Mouse (Mus musculus) cortical plate, adult 2 months (tissue): ENCODE data around the gene Olfr20. TPM values are rescaled to one million over a fixed set of nuclear protein-coding genes. Genes with fewer than 3 reads are reported as not detected.
"Not testable (repeated sequence)": the region's sequence is repeated elsewhere in the genome, so short reads cannot be mapped to it uniquely, and the experiment has no call there.

Source experiments
- H3K27ac ChIP-seq: fragments of 200-500 bp; 2 replicates; pipeline ENCODE4 v1.5.1; 2012; ENCODE audit warnings: low read length, control low read depth, inconsistent platforms; ENCODE audit not compliant: insufficient read depth
- H3K4me1 ChIP-seq: fragments of 200-500 bp; 2 replicates; pipeline ENCODE4 v1.6.1; 2011; ENCODE audit warnings: low read length; ENCODE audit not compliant: control insufficient read depth, insufficient read depth
- H3K4me3 ChIP-seq: fragments of 200-500 bp; 2 replicates; pipeline ENCODE4 v1.5.1; 2011; ENCODE audit warnings: mild to moderate bottlenecking, low read length, control low read depth; ENCODE audit not compliant: insufficient read depth
- CTCF ChIP-seq: fragments of 200-500 bp; IDR thresholded peaks from 2 replicates; pipeline ENCODE4 v1.5.1; 2011; ENCODE audit warnings: mild to moderate bottlenecking, control low read depth, low read length; ENCODE audit not compliant: insufficient read depth; ENCODE audit errors: extremely low read depth
- POLR2A ChIP-seq: fragments of 200-500 bp; IDR thresholded peaks from 2 replicates; pipeline ENCODE4 v1.6.1; 2011; ENCODE audit warnings: mild to moderate bottlenecking, low read length, control low read depth; ENCODE audit not compliant: insufficient read depth; ENCODE audit errors: extremely low read depth
- polyA plus RNA-seq: library from polyadenylated mRNA; depleted of rRNA; stranded (reverse); fragments of >200 nt; gene quantifications from 2 replicates; pipeline ENCODE4 v1.2.3, GENCODE M21; 2012; rRNA removed

Gene Olfr20
- polyA plus RNA-seq, result not detected in 2 replicates

GRCm38 (mm10) chr11:73350483-73350882, at the start of gene Olfr20:
Olfr20 (plus strand) TSS chr11:73350783.
- TF ChIP-seq POLR2A (no peak), CTCF (no peak)
- H3K4me1 ChIP-seq, result no peaks in the 10 kb centered on the region
- no peak within 1 kb of the TSS for H3K4me3 ChIP-seq
- no peak within 1 kb of the TSS for H3K27ac ChIP-seq

- Histone ChIP-seq H3K4me1 (no peaks in the 10 kb centered on the region), H3K4me3 (no peak overlapping the region), H3K27ac (peak overlapping the region; percentile 81; the same call in 1 of the 2 replicates)
- TF ChIP-seq CTCF, result no peak
Measured at GRCm38 (mm10) chr11:73303123-73303522, 47.5 kb upstream of the Olfr20 start.

- Histone ChIP-seq H3K4me1 (no peaks in the 10 kb centered on the region), H3K4me3 (no peak overlapping the region), H3K27ac (no peak overlapping the region)
- TF ChIP-seq POLR2A (no peak), CTCF (no peak)
Measured at GRCm38 (mm10) chr11:73315961-73316360, 34.6 kb upstream of the Olfr20 start.

- not testable (repeated sequence) for H3K4me1 ChIP-seq, H3K27ac ChIP-seq, H3K4me3 ChIP-seq
Measured at GRCm38 (mm10) chr11:73318581-73318980, 32.0 kb upstream of the Olfr20 start.

- not testable (repeated sequence) for H3K27ac ChIP-seq, H3K4me1 ChIP-seq, H3K4me3 ChIP-seq
Measured at GRCm38 (mm10) chr11:73321064-73321463, 29.5 kb upstream of the Olfr20 start.

GRCm38 (mm10) chr11:73323906-73324830, 26.4 kb upstream of the Olfr20 start:
- peak overlapping the region; percentile 30 for H3K4me3 ChIP-seq
- H3K27ac ChIP-seq, result peak overlapping the region; percentile 73; the same call in 1 of the 2 replicates
- no peaks in the 10 kb centered on the region for H3K4me1 ChIP-seq
- no peak for TF ChIP-seq CTCF
- no peak for TF ChIP-seq POLR2A

GRCm38 (mm10) chr11:73326485-73326886, 24.1 kb upstream of the Olfr20 start:
- Histone ChIP-seq H3K4me1 (no peaks in the 10 kb centered on the region), H3K4me3 (no peak overlapping the region), H3K27ac (no peak overlapping the region)
- TF ChIP-seq CTCF (no peak), POLR2A (no peak)

- Histone ChIP-seq H3K4me1 (no peaks in the 10 kb centered on the region), H3K27ac (no peak overlapping the region), H3K4me3 (no peak overlapping the region)
- no peak for TF ChIP-seq POLR2A
Measured at GRCm38 (mm10) chr11:73327361-73327760, 23.2 kb upstream of the Olfr20 start.

GRCm38 (mm10) chr11:73329442-73329841, 21.1 kb upstream of the Olfr20 start, which contains the start of the genes Aspa, Gm49340 and Spata22:
Aspa (minus strand) TSS chr11:73329596.
Gm49340 (plus strand) TSS chr11:73329741.
Spata22 (plus strand) TSS chr11:73329741.
- TF ChIP-seq CTCF (no peak), POLR2A (no peak)
- Histone ChIP-seq H3K4me1 (no peaks in the 10 kb centered on the region), H3K4me3 (no peak within 1 kb of the TSS), H3K27ac (no peak within 1 kb of the TSS)

GRCm38 (mm10) chr11:73333357-73333756, 17.2 kb upstream of the Olfr20 start:
- Histone ChIP-seq H3K4me1 (no peaks in the 10 kb centered on the region), H3K4me3 (no peak overlapping the region), H3K27ac (no peak overlapping the region)
- TF ChIP-seq CTCF (no peak), POLR2A (no peak)

- Histone ChIP-seq H3K27ac (no peak overlapping the region), H3K4me1 (no peaks in the 10 kb centered on the region), H3K4me3 (no peak overlapping the region)
- no peak for TF ChIP-seq POLR2A
- no peak for TF ChIP-seq CTCF
Measured at GRCm38 (mm10) chr11:73336919-73337318, 13.7 kb upstream of the Olfr20 start.
